Mouse (Mus musculus) kidney, adult 2 months (tissue): Measurements from ENCODE around the gene Perp.

Source experiments
- CTCF ChIP-seq: fragments of 200-500 bp; conservative IDR thresholded peaks from 2 replicates; pipeline ENCODE4 v1.5.1; 2011; ENCODE audit warnings: low read depth, mild to moderate bottlenecking, control low read depth, low read length, moderate library complexity, mixed read lengths; ENCODE audit not compliant: insufficient read depth, insufficient read length
- POLR2A ChIP-seq: fragments of 200-500 bp; IDR thresholded peaks from one replicate; pipeline ENCODE4 v1.6.1; 2011; ENCODE audit warnings: low read depth, low read length, control low read depth

GRCm38 (mm10) chr10:18859632-18860031 is 14.8 kb downstream of the Perp start:
- TF ChIP-seq POLR2A (no peak), CTCF (no peak)
